Mouse (Mus musculus) CD4-positive, CD25-positive, alpha-beta regulatory T cell, adult 2 months (primary cell): Measurements from ENCODE around the gene Gpalpp1.

Experiments used
- DNase-seq: peaks from one replicate; pipeline ENCODE4 v3.0.0-alpha.2; 2012; ENCODE audit warnings: low read depth, low spot score

Gpalpp1 gene

GRCm38 (mm10) chr14:76110396-76111221 lies at the start of gene Gpalpp1, which contains the start of gene Nufip1:
Gpalpp1 (minus strand) TSS chr14:76110760.
Nufip1 (plus strand) TSS chr14:76110891.
- DNase-seq = peak; percentile 94

GRCm38 (mm10) chr14:76158192-76158785 lies 47.7 kb upstream of the Gpalpp1 start:
- no peak for DNase-seq

GRCm38 (mm10) chr14:76153828-76154227 lies 43.3 kb upstream of the Gpalpp1 start:
- DNase-seq = peak; percentile 33

- peak; percentile 68 for DNase-seq
Observed at GRCm38 (mm10) chr14:76153003-76153675, 42.6 kb upstream of the Gpalpp1 start.

- peak; percentile 97 for DNase-seq
Observed at GRCm38 (mm10) chr14:76152162-76153002, 41.8 kb upstream of the Gpalpp1 start.

GRCm38 (mm10) chr14:76151820-76152161 lies 41.2 kb upstream of the Gpalpp1 start:
- DNase-seq = no peak

GRCm38 (mm10) chr14:76151011-76151410 lies 40.5 kb upstream of the Gpalpp1 start:
- no peak for DNase-seq

- no peak for DNase-seq
Observed at GRCm38 (mm10) chr14:76150499-76150898, 39.9 kb upstream of the Gpalpp1 start.

GRCm38 (mm10) chr14:76149531-76150179 lies 39.1 kb upstream of the Gpalpp1 start:
- no peak for DNase-seq

- no peak for DNase-seq
Observed at GRCm38 (mm10) chr14:76148294-76148693, 37.7 kb upstream of the Gpalpp1 start.

- DNase-seq = no peak
Observed at GRCm38 (mm10) chr14:76147061-76147460, 36.5 kb upstream of the Gpalpp1 start.

- DNase-seq = no peak
Observed at GRCm38 (mm10) chr14:76145868-76146267, 35.3 kb upstream of the Gpalpp1 start.

- no peak for DNase-seq
Observed at GRCm38 (mm10) chr14:76145248-76145647, 34.7 kb upstream of the Gpalpp1 start.

- no peak for DNase-seq
Observed at GRCm38 (mm10) chr14:76134975-76135374, 24.4 kb upstream of the Gpalpp1 start.

GRCm38 (mm10) chr14:76128174-76128573 lies 17.6 kb upstream of the Gpalpp1 start:
- DNase-seq = no peak

- no peak for DNase-seq
Observed at GRCm38 (mm10) chr14:76127311-76127710, 16.8 kb upstream of the Gpalpp1 start.

GRCm38 (mm10) chr14:76122663-76123058 lies 12.1 kb upstream of the Gpalpp1 start:
- no peak for DNase-seq

GRCm38 (mm10) chr14:76121901-76122662 lies 11.5 kb upstream of the Gpalpp1 start:
- DNase-seq = peak; percentile 57

GRCm38 (mm10) chr14:76120472-76120871 lies 9.9 kb upstream of the Gpalpp1 start:
- DNase-seq = no peak

GRCm38 (mm10) chr14:76118963-76119362 lies 8.4 kb upstream of the Gpalpp1 start:
- DNase-seq = peak; percentile 58
